Mouse (Mus musculus): Measurements from ENCODE around the gene Mpp3. TPM values are rescaled to one million over a fixed set of nuclear protein-coding genes. Genes with fewer than 3 reads are reported as not detected.

Gene Mpp3
- polyA plus RNA-seq, 1 experiment: 0.90 TPM

- TF ChIP-seq CTCF (IDR thresholded peaks at IDR 0.05; ENCODE audit: extremely low read depth, insufficient read length, insufficient replicate concordance, low read depth, low read length): no peak
- no peak for TF ChIP-seq POLR2A (IDR thresholded peaks at IDR 0.05; ENCODE audit: low read depth, low read length)
- H3K36me3 ChIP-seq (ENCODE audit: control insufficient read depth, insufficient read depth, low read length): no peaks in the 10 kb centered on the region
- peaks cover 3% of the 10 kb centered on the region; the same call in 1 of the 2 replicates for H3K4me1 ChIP-seq (ENCODE audit: control insufficient read depth, insufficient read depth, insufficient read length, low read length)
- 52% methylated on average over 16 of the region's 16 CpGs for WGBS
- H3K27me3 ChIP-seq (ENCODE audit: control insufficient read depth, insufficient read depth, low read length): peaks cover 5% of the 10 kb centered on the region; the same call in 1 of the 2 replicates
- no peak overlapping the region for H3K4me3 ChIP-seq (ENCODE audit: low read depth, low read length)
- no peak overlapping the region for H3K27ac ChIP-seq (ENCODE audit: insufficient read depth, low read depth, low read length)
Measured at GRCm38 (mm10) chr11:102061941-102062473, 33.7 kb upstream of the Mpp3 start.

DNA sequence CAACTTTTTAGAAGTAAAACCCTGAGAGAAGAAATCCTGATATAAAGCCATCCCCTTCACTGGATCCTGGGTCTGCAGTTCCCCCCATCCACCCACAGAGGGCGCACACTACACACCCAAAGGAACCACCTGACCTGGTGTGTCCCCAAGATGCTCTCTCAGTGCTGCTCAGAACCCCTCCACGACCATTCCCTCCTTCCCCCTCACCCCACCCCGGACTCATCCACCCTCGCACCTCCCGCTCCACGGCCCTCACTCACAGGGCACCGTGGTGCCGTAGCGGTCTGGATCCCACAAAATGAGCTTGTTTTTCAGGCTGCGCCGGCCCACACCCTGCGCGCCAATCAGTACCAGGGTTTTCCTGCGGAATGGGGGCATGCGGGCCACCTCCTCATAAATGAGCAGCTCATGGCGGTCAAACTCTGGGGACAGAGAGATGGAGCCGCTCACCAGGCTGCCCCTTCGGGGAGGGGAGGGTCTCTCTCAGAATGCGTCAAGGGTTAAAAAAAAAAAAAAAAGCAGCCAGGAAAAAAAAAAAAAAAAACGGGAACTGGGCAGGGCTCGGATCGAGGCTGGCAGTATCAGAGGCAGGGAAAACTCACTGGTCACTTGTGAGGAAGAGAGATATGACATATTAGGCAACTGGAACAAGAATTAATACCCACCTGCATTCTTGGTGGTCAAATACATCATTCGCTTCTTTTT lies 33.1 kb upstream of the Mpp3 start:
- TF ChIP-seq POLR2A (IDR thresholded peaks at IDR 0.05; ENCODE audit: low read depth, low read length) (no peak), CTCF (IDR thresholded peaks at IDR 0.05; ENCODE audit: extremely low read depth, insufficient read length, insufficient replicate concordance, low read depth, low read length) (peak; percentile 95)
- WGBS: 6% methylated on average over 23 of the region's 23 CpGs
- Histone ChIP-seq H3K4me3 (ENCODE audit: low read depth, low read length) (peak overlapping the region; percentile 28), H3K4me1 (ENCODE audit: control insufficient read depth, insufficient read depth, insufficient read length, low read length) (peaks cover 3% of the 10 kb centered on the region; the same call in 1 of the 2 replicates), H3K36me3 (ENCODE audit: control insufficient read depth, insufficient read depth, low read length) (no peaks in the 10 kb centered on the region), H3K27ac (ENCODE audit: insufficient read depth, low read depth, low read length) (no peak overlapping the region), H3K27me3 (ENCODE audit: control insufficient read depth, insufficient read depth, low read length) (peaks cover 5% of the 10 kb centered on the region; the same call in 1 of the 2 replicates)

GRCm38 (mm10) chr11:102053847-102054246 lies 25.6 kb upstream of the Mpp3 start:
- WGBS: 22% methylated on average over 9 of the region's 9 CpGs
- peaks cover 2% of the 10 kb centered on the region; the same call in 1 of the 2 replicates for H3K4me1 ChIP-seq (ENCODE audit: control insufficient read depth, insufficient read depth, insufficient read length, low read length)
- H3K27me3 ChIP-seq (ENCODE audit: control insufficient read depth, insufficient read depth, low read length): no peaks in the 10 kb centered on the region
- TF ChIP-seq POLR2A (IDR thresholded peaks at IDR 0.05; ENCODE audit: low read depth, low read length): no peak
- TF ChIP-seq CTCF (IDR thresholded peaks at IDR 0.05; ENCODE audit: extremely low read depth, insufficient read length, insufficient replicate concordance, low read depth, low read length): peak; percentile 71; the same call in 1 of the 2 replicates
- H3K27ac ChIP-seq (ENCODE audit: insufficient read depth, low read depth, low read length): no peak overlapping the region
- H3K36me3 ChIP-seq (ENCODE audit: control insufficient read depth, insufficient read depth, low read length): no peaks in the 10 kb centered on the region
- no peak overlapping the region for H3K4me3 ChIP-seq (ENCODE audit: low read depth, low read length)

DNA sequence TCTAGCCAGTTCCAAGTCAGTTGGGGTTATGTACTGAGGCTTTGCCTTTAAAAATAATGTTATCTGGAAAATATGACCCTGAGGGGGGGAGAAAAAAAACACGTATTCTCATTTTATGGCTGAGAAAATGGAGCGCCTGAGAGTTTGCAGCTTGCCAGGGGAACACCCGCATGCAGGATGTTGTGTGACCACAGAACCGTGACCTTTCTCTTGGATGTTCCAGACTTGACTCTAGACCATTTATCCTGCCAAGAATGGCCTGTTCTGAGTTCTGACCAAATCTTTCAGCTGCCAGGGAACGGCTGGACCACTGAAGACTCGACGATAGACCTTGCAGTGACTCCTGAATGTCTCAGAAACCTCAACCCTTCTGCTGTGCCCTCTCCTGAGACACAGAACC lies 24.9 kb upstream of the Mpp3 start:
- no peaks in the 10 kb centered on the region for H3K27me3 ChIP-seq (ENCODE audit: control insufficient read depth, insufficient read depth, low read length)
- no peak overlapping the region for H3K4me3 ChIP-seq (ENCODE audit: low read depth, low read length)
- TF ChIP-seq CTCF (IDR thresholded peaks at IDR 0.05; ENCODE audit: extremely low read depth, insufficient read length, insufficient replicate concordance, low read depth, low read length) (no peak), POLR2A (IDR thresholded peaks at IDR 0.05; ENCODE audit: low read depth, low read length) (no peak)
- no peaks in the 10 kb centered on the region for H3K36me3 ChIP-seq (ENCODE audit: control insufficient read depth, insufficient read depth, low read length)
- WGBS: 54% methylated on average over 7 of the region's 7 CpGs
- H3K27ac ChIP-seq (ENCODE audit: insufficient read depth, low read depth, low read length): no peak overlapping the region
- peaks cover 2% of the 10 kb centered on the region; the same call in 1 of the 2 replicates for H3K4me1 ChIP-seq (ENCODE audit: control insufficient read depth, insufficient read depth, insufficient read length, low read length)

DNA sequence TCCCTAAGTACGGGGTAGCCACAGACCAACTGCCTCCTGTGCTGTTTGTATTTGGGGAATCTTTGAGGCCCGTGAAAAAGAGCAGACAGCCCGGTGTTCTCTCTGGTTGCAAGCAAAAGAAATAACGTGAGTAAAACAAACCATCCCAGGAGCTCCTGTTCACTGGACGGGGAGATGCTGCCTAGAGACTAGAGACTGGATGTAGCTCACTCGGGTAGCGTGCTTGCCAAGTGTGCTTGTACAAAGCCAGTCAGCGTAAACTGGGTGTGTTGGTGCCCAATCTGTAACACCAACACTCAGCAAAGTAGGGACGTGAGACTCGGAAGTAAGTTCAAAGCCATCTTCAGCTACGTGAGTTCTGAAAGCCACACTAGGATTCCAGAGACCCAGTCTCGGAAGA lies 24.4 kb upstream of the Mpp3 start:
- Histone ChIP-seq H3K4me3 (ENCODE audit: low read depth, low read length) (no peak overlapping the region), H3K4me1 (ENCODE audit: control insufficient read depth, insufficient read depth, insufficient read length, low read length) (peaks cover 2% of the 10 kb centered on the region; the same call in 1 of the 2 replicates), H3K27ac (ENCODE audit: insufficient read depth, low read depth, low read length) (peak overlapping the region; percentile 42; the same call in 1 of the 2 replicates), H3K27me3 (ENCODE audit: control insufficient read depth, insufficient read depth, low read length) (no peaks in the 10 kb centered on the region), H3K36me3 (ENCODE audit: control insufficient read depth, insufficient read depth, low read length) (no peaks in the 10 kb centered on the region)
- TF ChIP-seq CTCF (IDR thresholded peaks at IDR 0.05; ENCODE audit: extremely low read depth, insufficient read length, insufficient replicate concordance, low read depth, low read length): no peak
- TF ChIP-seq POLR2A (IDR thresholded peaks at IDR 0.05; ENCODE audit: low read depth, low read length): no peak
- 79% methylated on average over 12 of the region's 12 CpGs for WGBS

DNA sequence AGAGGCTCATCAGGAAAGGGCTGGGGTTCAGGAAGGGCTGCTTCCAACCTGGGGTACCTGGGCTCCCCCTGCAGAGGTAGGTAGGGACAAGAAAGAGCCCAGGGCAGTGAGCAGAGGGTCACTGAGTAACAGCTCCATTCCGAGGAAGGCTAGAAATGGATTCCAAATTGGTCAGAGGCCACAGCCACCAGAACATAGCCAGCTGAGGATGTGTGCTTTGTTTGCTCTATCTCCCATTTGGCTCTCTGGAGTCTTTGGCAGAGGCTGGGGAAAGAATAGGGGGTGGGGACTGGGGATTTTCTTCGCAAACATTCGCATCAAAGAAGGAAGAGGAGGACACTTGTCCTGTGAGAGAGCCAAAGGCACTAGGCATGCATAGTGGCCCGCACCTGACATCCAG lies 23.7 kb upstream of the Mpp3 start:
- TF ChIP-seq POLR2A (IDR thresholded peaks at IDR 0.05; ENCODE audit: low read depth, low read length): no peak
- no peak for TF ChIP-seq CTCF (IDR thresholded peaks at IDR 0.05; ENCODE audit: extremely low read depth, insufficient read length, insufficient replicate concordance, low read depth, low read length)
- 43% methylated on average over 4 of the region's 4 CpGs for whole genome bisulfite sequencing
- Histone ChIP-seq H3K27ac (ENCODE audit: insufficient read depth, low read depth, low read length) (peak overlapping the region; percentile 71), H3K4me3 (ENCODE audit: low read depth, low read length) (no peak overlapping the region), H3K36me3 (ENCODE audit: control insufficient read depth, insufficient read depth, low read length) (no peaks in the 10 kb centered on the region), H3K4me1 (ENCODE audit: control insufficient read depth, insufficient read depth, insufficient read length, low read length) (peaks cover 2% of the 10 kb centered on the region; the same call in 1 of the 2 replicates), H3K27me3 (ENCODE audit: control insufficient read depth, insufficient read depth, low read length) (no peaks in the 10 kb centered on the region)

- H3K27ac ChIP-seq (ENCODE audit: insufficient read depth, low read depth, low read length): peak overlapping the region; percentile 71
Measured at GRCm38 (mm10) chr11:102051541-102051940, 23.3 kb upstream of the Mpp3 start.

More at GRCm38 (mm10) chr11:102051541-102051940, 23.3 kb upstream of the Mpp3 start:
- no peak overlapping the region; the same call in 1 of the 2 replicates for H3K4me3 ChIP-seq (ENCODE audit: low read depth, low read length)
- 70% methylated on average over 4 of the region's 4 CpGs for WGBS
- TF ChIP-seq CTCF (IDR thresholded peaks at IDR 0.05; ENCODE audit: extremely low read depth, insufficient read length, insufficient replicate concordance, low read depth, low read length) (no peak), POLR2A (IDR thresholded peaks at IDR 0.05; ENCODE audit: low read depth, low read length) (no peak)
- no peaks in the 10 kb centered on the region for H3K27me3 ChIP-seq (ENCODE audit: control insufficient read depth, insufficient read depth, low read length)
- H3K4me1 ChIP-seq (ENCODE audit: control insufficient read depth, insufficient read depth, insufficient read length, low read length): peaks cover 2% of the 10 kb centered on the region; the same call in 1 of the 2 replicates
- no peaks in the 10 kb centered on the region for H3K36me3 ChIP-seq (ENCODE audit: control insufficient read depth, insufficient read depth, low read length)
